Mouse (Mus musculus) spleen, postnatal 0 days (tissue): ENCODE results near the gene Acot13. TPM values are rescaled to one million over a fixed set of nuclear protein-coding genes. Genes with fewer than 3 reads are reported as not detected.

Experiments
- polyA plus RNA-seq: library from polyadenylated mRNA; unstranded; fragments of >200 nt; fragmentation: Nextera tagmentation; extraction: Ambion mirVana; gene quantifications from 2 replicates; pipeline ENCODE4 v1.2.1, GENCODE M21; 2015

Acot13 gene
- polyA plus RNA-seq, result 51.9 and 53.0 TPM in 2 replicates

DNA sequence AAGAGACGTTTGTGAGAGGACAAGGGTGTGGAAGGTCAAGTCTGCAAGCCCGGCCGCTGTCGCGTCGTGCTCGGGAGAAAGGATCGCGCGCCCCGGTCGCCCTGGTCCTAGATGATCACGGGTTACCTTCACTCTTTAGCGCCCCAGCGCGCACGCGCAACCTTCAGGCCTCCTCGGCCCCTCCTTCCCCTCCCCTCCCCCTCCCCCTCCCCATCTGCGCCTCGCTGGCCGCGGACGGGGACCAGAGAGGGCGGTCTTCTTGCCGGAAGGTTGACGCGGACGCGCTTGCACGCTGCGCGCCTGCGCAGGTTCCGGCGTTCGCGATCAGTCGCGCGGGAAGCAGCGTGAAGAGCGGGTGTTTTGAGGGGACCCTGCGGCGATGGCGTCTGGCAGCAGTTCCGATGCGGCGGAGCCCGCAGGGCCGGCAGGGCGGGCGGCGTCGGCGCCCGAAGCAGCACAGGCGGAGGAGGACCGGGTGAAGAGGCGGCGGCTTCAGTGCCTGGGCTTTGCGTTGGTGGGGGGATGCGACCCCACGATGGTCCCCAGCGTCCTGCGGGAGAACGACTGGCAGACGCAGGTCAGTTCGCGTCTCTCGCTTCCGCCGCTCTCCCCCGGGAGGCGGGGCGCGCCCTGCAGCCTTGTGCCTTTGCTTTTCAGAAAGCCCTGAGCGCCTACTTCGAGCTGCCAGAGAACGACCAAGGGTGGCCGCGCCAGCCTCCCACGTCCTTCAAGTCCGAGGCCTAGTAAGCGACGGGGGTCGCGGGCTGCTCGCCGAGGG lies at the start of gene Acot13, which contains the start of gene Tdp2:
TSS of gene Acot13 (minus strand) at position 188 of the 778 bp plus-strand sequence.
TSS of gene Tdp2 (plus strand) at position 327 of the 778 bp plus-strand sequence.

GRCm38 (mm10) chr13:24844983-24845955 lies 13.9 kb upstream of the Acot13 start, which contains the start of gene D130043K22Rik:
Gene D130043K22Rik (plus strand): TSS chr13:24845135.

DNA sequence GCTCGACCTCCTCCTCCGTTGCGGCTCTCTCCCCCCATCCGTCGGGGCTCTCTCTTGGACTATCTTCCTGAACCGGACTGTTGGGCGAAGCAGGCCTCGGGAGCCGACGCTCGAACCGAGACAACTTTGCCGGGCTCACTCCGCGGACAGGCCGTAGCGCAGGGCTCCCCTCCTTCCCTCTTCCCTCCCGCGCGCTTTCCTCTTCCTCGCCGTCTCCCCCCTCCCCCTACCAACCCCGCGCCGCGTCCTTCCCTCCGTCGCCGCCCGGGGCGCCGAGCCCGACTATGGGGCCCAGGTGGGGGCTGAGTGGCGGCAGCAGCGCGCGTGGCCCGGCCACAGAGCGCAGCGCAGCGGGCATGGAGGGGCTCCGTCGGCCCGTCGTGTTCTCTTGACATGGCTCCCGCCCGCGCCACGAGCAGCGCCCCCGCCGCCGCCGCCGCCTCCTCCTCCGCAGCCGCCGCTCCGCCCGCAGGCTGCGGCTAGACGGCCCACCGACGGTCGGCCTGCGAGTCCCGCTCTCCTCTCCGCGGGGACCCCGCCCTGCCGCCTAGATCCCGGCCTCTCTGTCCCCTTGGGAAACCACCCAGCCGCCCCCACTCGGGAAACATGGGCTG lies 29.9 kb downstream of the Acot13 start, which contains the start of gene BC005537:
TSS of gene BC005537 (plus strand) at position 350 of the 614 bp plus-strand sequence.

Other genes with a start within 250 kb of the Acot13 start
- gene Ripor2, start 249.4 kb downstream of the Acot13 start, polyA plus RNA-seq, result 10.8 and 16.2 TPM in 2 replicates
- not detected in 2 replicates for gene Armh2, start 90.3 kb downstream of the Acot13 start, polyA plus RNA-seq
- gene Gmnn, start 69.6 kb downstream of the Acot13 start, polyA plus RNA-seq, result 154 and 188 TPM in 2 replicates
- 21.1 and 22.3 TPM in 2 replicates for gene BC005537, start 29.9 kb downstream of the Acot13 start, polyA plus RNA-seq
- 30.3 TPM in 2 replicates for gene Tdp2, start 139 bp upstream of the Acot13 start, polyA plus RNA-seq
- not detected in 2 replicates for gene D130043K22Rik, start 13.6 kb upstream of the Acot13 start, polyA plus RNA-seq
- gene Aldh5a1, start 106.1 kb upstream of the Acot13 start, polyA plus RNA-seq, result 0.58 and 0.64 TPM in 2 replicates
- gene Gpld1, start 111.6 kb upstream of the Acot13 start, polyA plus RNA-seq, result 0.08 and 0.13 TPM in 2 replicates
- 8.0 and 11.7 TPM in 2 replicates for gene Mrs2, start 188.8 kb upstream of the Acot13 start, polyA plus RNA-seq
- gene Dcdc2a, start 224.5 kb upstream of the Acot13 start, polyA plus RNA-seq, result 0.30 TPM in 1 of 2 replicates, not detected in the other